Mouse (Mus musculus) myocyte (in vitro differentiated cells): ENCODE results near the gene Kazn.

Experiments used
- POLR2A ChIP-seq: IDR thresholded peaks from one replicate; pipeline ENCODE4 v1.6.1; 2011; ENCODE audit warnings: low read depth, mild to moderate bottlenecking, control low read depth, moderate library complexity; ENCODE audit not compliant: insufficient read length
- POLR2AphosphoS2 ChIP-seq: IDR thresholded peaks from one replicate; pipeline ENCODE4 v1.6.1; 2011; ENCODE audit warnings: low read depth, control low read depth; ENCODE audit not compliant: insufficient read length

DNA sequence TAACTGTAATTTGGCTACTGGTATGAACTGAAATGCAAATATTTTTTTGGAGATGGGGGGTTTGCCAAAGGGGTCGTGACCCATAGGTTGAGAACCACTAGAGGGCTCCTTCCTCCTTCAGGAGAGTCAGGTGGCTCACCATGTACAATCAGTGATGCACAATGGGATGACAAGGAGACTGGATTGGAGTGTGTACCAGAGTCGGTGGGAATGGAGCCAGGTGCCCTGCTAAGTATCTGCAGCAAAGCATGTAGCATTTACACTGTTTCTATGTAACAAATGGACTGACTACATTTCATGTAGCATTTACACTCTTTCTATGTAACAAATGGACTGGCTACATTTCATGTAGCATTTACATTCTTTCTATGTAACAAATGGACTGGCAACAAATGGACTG, 89.1 kb downstream of the Kazn start:
- no peak for TF ChIP-seq POLR2A
- no peak for TF ChIP-seq POLR2AphosphoS2
